Comparison of ENCODE assay signal across 29 mouse cellular contexts in the genomic region with DNA sequence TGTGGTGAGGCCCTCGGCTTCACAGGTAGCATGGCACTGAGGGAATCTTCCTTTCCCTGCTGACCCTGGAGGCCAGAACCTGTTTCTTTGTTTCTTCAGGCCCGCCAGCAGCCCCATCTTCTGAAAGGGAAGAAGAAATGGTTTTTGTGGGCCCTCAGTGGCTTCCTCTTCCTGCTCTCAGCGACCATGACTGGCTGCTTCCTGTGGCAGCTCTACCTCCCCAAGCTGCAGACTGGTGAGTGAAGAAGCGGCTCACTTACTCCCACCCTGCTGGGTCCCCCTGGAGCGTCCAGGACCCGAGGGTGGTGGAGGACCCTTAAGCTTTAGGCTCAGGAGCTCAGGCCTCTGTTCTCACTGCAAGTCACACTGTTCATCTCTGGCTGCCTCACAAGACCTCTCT. TPM values are rescaled to one million over a fixed set of nuclear protein-coding genes. Genes with fewer than 3 reads are reported as not detected.
DNase-seq lines count a peak whose midpoint lies in the region; ATAC-seq lines count a peak whose summit lies in the region.
"Had no signal": no experiment of that assay in that cellular context is flagged by ENCODE, and none has a peak within 500 bp of the region (broad histone marks: within the 10 kb centered on the region; RNA-seq: fewer than 3 reads in every experiment).

No protein-coding gene starts in this region.

- H3K9me3 ChIP-seq in midbrain, embryonic 11.5 days (ENCODE audit: control insufficient read depth, low read length), result no peaks in the 10 kb centered on the region
- no peaks in the 10 kb centered on the region for H3K9me3 ChIP-seq in midbrain, embryonic 13.5 days
- H3K9me3 ChIP-seq: midbrain, embryonic 10.5 days; neural tube, embryonic 13.5 days had no signal

- no peak overlapping the region for H3K9ac ChIP-seq in midbrain, embryonic 11.5 days (ENCODE audit: low read length)
- H3K9ac ChIP-seq in midbrain, embryonic 13.5 days (replicated peaks), result no peak overlapping the region
- H3K9ac ChIP-seq: neural tube, embryonic 13.5 days had no signal

- no peaks in the 10 kb centered on the region for H3K36me3 ChIP-seq in midbrain, embryonic 11.5 days (ENCODE audit: control insufficient read depth, insufficient read depth, low read length)
- no peaks in the 10 kb centered on the region for H3K36me3 ChIP-seq in midbrain, embryonic 13.5 days
- H3K36me3 ChIP-seq: midbrain, embryonic 10.5 days; neural tube, embryonic 13.5 days had no signal

- peak; percentile 41 for DNase-seq in midbrain, embryonic 11.5 days (ENCODE audit: low spot score, missing footprints)
- DNase-seq in natural killer cell, adult 2 months (ENCODE audit: low spot score in 2 of 2), result peak; percentile 20 to 22
- peak; percentile 53 for DNase-seq in thymus, postnatal 25 days
- DNase-seq in layer of hippocampus, adult 9-10 months (ENCODE audit: low spot score), result no peak
- no peak for DNase-seq in adrenal gland, postnatal 14 days
- DNase-seq: cerebellum, adult 18-20 months; cerebellum, postnatal 25 days; gastrocnemius, adult 2 months; heart, postnatal 4 days; kidney, adult 11 months; layer of hippocampus, postnatal 36 days; left cerebral cortex, postnatal 4 days; lung, adult 18-20 months had no signal

- no peak overlapping the region for H3K4me3 ChIP-seq in midbrain, embryonic 11.5 days (ENCODE audit: low read depth, low read length)
- no peak overlapping the region for H3K4me3 ChIP-seq in midbrain, embryonic 13.5 days (replicated peaks)
- H3K4me3 ChIP-seq: gastrocnemius, adult 2 months; midbrain, embryonic 10.5 days; neural tube, embryonic 13.5 days had no signal

- H3K4me2 ChIP-seq in midbrain, embryonic 11.5 days, result no peak overlapping the region
- no peak overlapping the region for H3K4me2 ChIP-seq in midbrain, embryonic 13.5 days (replicated peaks)
- H3K4me2 ChIP-seq: neural tube, embryonic 13.5 days had no signal

- H3K4me1 ChIP-seq in midbrain, embryonic 11.5 days (ENCODE audit: control insufficient read depth, insufficient read depth, low read length), result no peaks in the 10 kb centered on the region
- H3K4me1 ChIP-seq in midbrain, embryonic 13.5 days (replicated peaks), result peaks cover 4% of the 10 kb centered on the region

- 75% methylated on average over 6 of the region's 6 CpGs for WGBS in midbrain, embryonic 11.5 days
- WGBS in midbrain, embryonic 13.5 days, result 81% methylated on average over 6 of the region's 6 CpGs

- no peaks in the 10 kb centered on the region for H3K27me3 ChIP-seq in midbrain, embryonic 11.5 days (ENCODE audit: control insufficient read depth, insufficient read depth, low read length)
- peaks cover 5% of the 10 kb centered on the region; the same call in 1 of the 2 replicates for H3K27me3 ChIP-seq in midbrain, embryonic 13.5 days
- H3K27me3 ChIP-seq: Patski had no signal

- ATAC-seq in midbrain, embryonic 11.5 days (ENCODE audit: low FRiP score), result no peak
- ATAC-seq in midbrain, embryonic 13.5 days, result no peak
- peak; percentile 70 for ATAC-seq in granulocyte monocyte progenitor cell, adult 5-6 weeks (replicated peaks; ENCODE audit: poor library complexity, severe bottlenecking)
- ATAC-seq in erythroblast, adult 5-6 weeks (replicated peaks; ENCODE audit: low FRiP score, poor library complexity, severe bottlenecking), result no peak
- ATAC-seq: activated CD4-positive, CD25-positive, alpha-beta regulatory T cell, adult 4 months; hindbrain, embryonic 16.5 days; Patski had no signal

- H3K27ac ChIP-seq in midbrain, embryonic 11.5 days (ENCODE audit: low read depth, low read length), result no peak overlapping the region
- no peak overlapping the region for H3K27ac ChIP-seq in midbrain, embryonic 13.5 days
- H3K27ac ChIP-seq: gastrocnemius, adult 2 months; kidney, postnatal 0 days; midbrain, embryonic 10.5 days; neural tube, embryonic 13.5 days had no signal

RNA-seq across cellular contexts. Expression of a gene that starts 4.2 kb away (rescaled TPM):
- polyA plus RNA-seq in midbrain, embryonic 11.5 days (2014; fragmentation: Nextera tagmentation; extraction: Ambion mirVana), result 0.06 TPM in 1 of 2 replicates, not detected in the other
- polyA plus RNA-seq in midbrain, embryonic 13.5 days (2015; fragmentation: Nextera tagmentation; extraction: Ambion mirVana), result 0.09 TPM in 1 of 2 replicates, not detected in the other
- 0.36 TPM in 1 of 2 replicates, not detected in the other for total RNA-seq in granulocyte monocyte progenitor cell, adult 5-6 weeks (2014; fragmentation: Nextera tagmentation)
- 0.09 TPM in 1 of 2 replicates, not detected in the other for total RNA-seq in granulocyte monocyte progenitor cell, adult 5-6 weeks (2017)
- total RNA-seq in erythroblast, adult 5-6 weeks (2015; ENCODE audit: low replicate concordance), result not detected in 2 replicates
- total RNA-seq in erythroblast, adult 5-6 weeks (2017; ENCODE audit: low replicate concordance), result not detected in 2 replicates
- total RNA-seq in adrenal gland, postnatal 14 days (2021), result not detected in 2 replicates
- total RNA-seq: adrenal gland, postnatal 4 days; ES-E14; gastrocnemius, adult 2 months; heart, postnatal 4 days; layer of hippocampus, adult 18-20 months; layer of hippocampus, postnatal 36 days; liver, adult 2 months; monocyte, adult 5-6 weeks had no signal
- polyA plus RNA-seq: activated CD4-positive, CD25-positive, alpha-beta regulatory T cell, adult 4 months; forebrain, embryonic 11.5 days; heart, embryonic 14.5 days; kidney, postnatal 0 days; liver, adult 2 months; midbrain, embryonic 10.5 days; neural tube, embryonic 13.5 days; Patski had no signal

RNA-seq across cellular contexts. Expression of a gene that starts 16.4 kb away (rescaled TPM):
- not detected in 2 replicates for polyA plus RNA-seq in midbrain, embryonic 11.5 days (2014; fragmentation: Nextera tagmentation; extraction: Ambion mirVana)
- polyA plus RNA-seq in midbrain, embryonic 13.5 days (2015; fragmentation: Nextera tagmentation; extraction: Ambion mirVana), result not detected in 2 replicates
- not detected in 2 replicates for total RNA-seq in granulocyte monocyte progenitor cell, adult 5-6 weeks (2014; fragmentation: Nextera tagmentation)
- not detected in 2 replicates for total RNA-seq in granulocyte monocyte progenitor cell, adult 5-6 weeks (2017)
- total RNA-seq in erythroblast, adult 5-6 weeks (2015; ENCODE audit: low replicate concordance), result not detected in 2 replicates
- total RNA-seq in erythroblast, adult 5-6 weeks (2017; ENCODE audit: low replicate concordance), result not detected in 2 replicates
- not detected in 2 replicates for total RNA-seq in adrenal gland, postnatal 14 days (2021)
- total RNA-seq: adrenal gland, postnatal 4 days; ES-E14; gastrocnemius, adult 2 months; heart, postnatal 4 days; layer of hippocampus, adult 18-20 months; layer of hippocampus, postnatal 36 days; left cerebral cortex, postnatal 4 days; liver, adult 2 months; monocyte, adult 5-6 weeks had no signal
- polyA plus RNA-seq: activated CD4-positive, CD25-positive, alpha-beta regulatory T cell, adult 4 months; forebrain, embryonic 11.5 days; heart, embryonic 14.5 days; hindbrain, embryonic 16.5 days; kidney, postnatal 0 days; liver, adult 2 months; midbrain, embryonic 10.5 days; neural tube, embryonic 13.5 days; Patski had no signal

RNA-seq across cellular contexts. Expression of a gene that starts 24.1 kb away (rescaled TPM):
- 89.6 and 92.3 TPM in 2 replicates for polyA plus RNA-seq in midbrain, embryonic 11.5 days (2014; fragmentation: Nextera tagmentation; extraction: Ambion mirVana)
- polyA plus RNA-seq in midbrain, embryonic 13.5 days (2015; fragmentation: Nextera tagmentation; extraction: Ambion mirVana), result 81.0 and 94.8 TPM in 2 replicates
- total RNA-seq in granulocyte monocyte progenitor cell, adult 5-6 weeks (2014; fragmentation: Nextera tagmentation), result 57.8 and 60.8 TPM in 2 replicates
- total RNA-seq in granulocyte monocyte progenitor cell, adult 5-6 weeks (2017), result 53.4 and 59.4 TPM in 2 replicates
- 15.5 and 23.1 TPM in 2 replicates for total RNA-seq in erythroblast, adult 5-6 weeks (2015; ENCODE audit: low replicate concordance)
- total RNA-seq in erythroblast, adult 5-6 weeks (2017; ENCODE audit: low replicate concordance), result 34.8 and 47.0 TPM in 2 replicates
- total RNA-seq in adrenal gland, postnatal 14 days (2021), result 40.7 and 47.9 TPM in 2 replicates

Comparison
In these comparisons a context has a peak if more than half of its experiments do, and no peak if none do; other contexts are left out.
1. DNase-seq: peak in midbrain, embryonic 11.5 days (single experiment), natural killer cell, adult 2 months (2 of 2) and thymus, postnatal 25 days (single experiment); none in layer of hippocampus, adult 9-10 months (single experiment) and adrenal gland, postnatal 14 days (single experiment).